13 mouse cellular contexts compared by ENCODE assay signal in the genomic region with DNA sequence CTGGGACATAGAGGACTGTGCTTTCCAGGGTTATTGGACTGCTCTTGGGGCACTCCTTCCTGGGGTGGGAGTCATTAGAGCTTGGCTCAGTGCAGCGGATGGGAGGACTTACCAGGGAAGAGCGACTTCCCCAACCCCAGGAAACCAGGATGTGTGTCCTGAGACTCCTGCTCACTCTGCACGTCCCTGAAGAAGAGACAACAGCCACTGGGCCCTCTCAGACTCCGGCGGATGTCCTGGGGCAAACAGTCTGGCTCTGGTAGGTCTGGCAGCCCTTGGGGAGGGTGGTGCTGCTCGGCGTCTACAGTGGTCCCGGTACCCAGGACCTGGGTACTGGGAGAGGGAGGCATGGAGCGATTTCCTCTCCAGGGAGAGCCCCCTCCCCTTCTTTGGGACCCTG. TPM values are rescaled to one million over a fixed set of nuclear protein-coding genes. Genes with fewer than 3 reads are reported as not detected.
DNase-seq lines count a peak whose midpoint lies in the region; ATAC-seq and TF ChIP-seq lines count a peak whose summit lies in the region.
"Had no signal": no experiment of that assay in that cellular context is flagged by ENCODE, and none has a peak within 500 bp of the region (broad histone marks: within the 10 kb centered on the region; RNA-seq: fewer than 3 reads in every experiment).

Gene Ackr2 (plus strand): TSS at position 111 of the 400 bp plus-strand sequence.

- H3K36me3 ChIP-seq in heart, postnatal 0 days (replicated peaks; ENCODE audit: control insufficient read depth, insufficient read depth, low read length): no peaks in the 10 kb centered on the region
- no peaks in the 10 kb centered on the region for H3K36me3 ChIP-seq in stomach, embryonic 16.5 days (ENCODE audit: control insufficient read depth, insufficient read depth, low read length)
- H3K36me3 ChIP-seq: neural tube, embryonic 15.5 days had no signal

- peaks cover 6% of the 10 kb centered on the region; the same call in 1 of the 2 replicates for H3K4me1 ChIP-seq in heart, postnatal 0 days (ENCODE audit: control insufficient read depth, insufficient read depth)
- peaks cover 12% of the 10 kb centered on the region for H3K4me1 ChIP-seq in lung, adult 2 months (ENCODE audit: control insufficient read depth, insufficient read depth, low read length)
- peaks cover 13% of the 10 kb centered on the region; the same call in 1 of the 2 replicates for H3K4me1 ChIP-seq in stomach, embryonic 16.5 days (ENCODE audit: control insufficient read depth, insufficient read depth, low read length)
- H3K4me1 ChIP-seq: neural tube, embryonic 15.5 days had no signal

- peak; percentile 80 for TF ChIP-seq POLR2A in lung, adult 2 months (IDR thresholded peaks at IDR 0.05; ENCODE audit: borderline replicate concordance, extremely low read depth, low read depth, low read length)

- peak within 1 kb of the TSS; percentile 35 for H3K4me2 ChIP-seq in heart, postnatal 0 days (ENCODE audit: low read depth, low read length)
- H3K4me2 ChIP-seq in stomach, embryonic 16.5 days (ENCODE audit: low read depth, low read length): no peak within 1 kb of the TSS
- H3K4me2 ChIP-seq: hindbrain, embryonic 14.5 days; neural tube, embryonic 15.5 days had no signal

- no peaks in the 10 kb centered on the region for H3K27me3 ChIP-seq in heart, postnatal 0 days (ENCODE audit: control insufficient read depth, insufficient read depth, low read length)
- no peaks in the 10 kb centered on the region for H3K27me3 ChIP-seq in stomach, embryonic 16.5 days (ENCODE audit: control insufficient read depth, insufficient read depth, low read length)
- H3K27me3 ChIP-seq: neural tube, embryonic 15.5 days had no signal

- H3K9me3 ChIP-seq in heart, postnatal 0 days (replicated peaks; ENCODE audit: control insufficient read depth, low read length): no peaks in the 10 kb centered on the region
- H3K9me3 ChIP-seq in stomach, embryonic 16.5 days (replicated peaks; ENCODE audit: control insufficient read depth, low read length): no peaks in the 10 kb centered on the region
- H3K9me3 ChIP-seq: neural tube, embryonic 15.5 days had no signal

- peak within 1 kb of the TSS; percentile 29 for H3K4me3 ChIP-seq in heart, postnatal 0 days (ENCODE audit: low read depth, low read length)
- H3K4me3 ChIP-seq in lung, adult 2 months (replicated peaks; ENCODE audit: extremely low read depth, low read depth, low read length): peak within 1 kb of the TSS; percentile 61
- H3K4me3 ChIP-seq in stomach, embryonic 16.5 days (replicated peaks; ENCODE audit: low read length): no peak within 1 kb of the TSS
- H3K4me3 ChIP-seq: erythroblast, embryonic 14.5 days; neural tube, embryonic 15.5 days had no signal

- no peak for TF ChIP-seq EP300 in heart, postnatal 0 days (IDR thresholded peaks at IDR 0.05; ENCODE audit: low read depth)

- H3K27ac ChIP-seq in heart, postnatal 0 days (ENCODE audit: low read depth): peak within 1 kb of the TSS; percentile 6; the same call in 1 of the 2 replicates
- H3K27ac ChIP-seq in stomach, embryonic 16.5 days (ENCODE audit: low read length): peak within 1 kb of the TSS; percentile 81
- H3K27ac ChIP-seq: hindbrain, embryonic 14.5 days; neural tube, embryonic 15.5 days had no signal

- peak; percentile 32 for ATAC-seq in heart, postnatal 0 days (ENCODE audit: insufficient read depth, low read depth)
- ATAC-seq in stomach, embryonic 16.5 days (ENCODE audit: insufficient read depth, low FRiP score): no peak
- ATAC-seq: Patski had no signal

- WGBS in heart, postnatal 0 days: 73% methylated on average over 9 of the region's 9 CpGs
- WGBS in lung, adult 2 months: 70% methylated on average over 9 of the region's 9 CpGs
- 76% methylated on average over 9 of the region's 9 CpGs for WGBS in stomach, embryonic 16.5 days

- DNase-seq in heart, postnatal 0 days (ENCODE audit: low spot score): no peak
- DNase-seq in heart, adult 8-10 months (ENCODE audit: low spot score): no peak
- DNase-seq in spleen, postnatal 4 days (ENCODE audit: low spot score in 2 of 2): peak; percentile 10 to 58
- no peak for DNase-seq in spleen, adult 18-20 months
- peak; percentile 39 for DNase-seq in lung, adult 2 months
- DNase-seq in gastrocnemius, adult 8-10 months (ENCODE audit: low spot score in 2 of 2): no peak
- DNase-seq: cerebellum, adult 11 months; right cerebral cortex, adult 18-20 months had no signal

- no peak for TF ChIP-seq CTCF in heart, postnatal 0 days (IDR thresholded peaks at IDR 0.05; ENCODE audit: low read depth)
- TF ChIP-seq CTCF in lung, adult 2 months (IDR thresholded peaks at IDR 0.05; ENCODE audit: insufficient read depth, low read length): no peak

- H3K9ac ChIP-seq in heart, postnatal 0 days (replicated peaks; ENCODE audit: low read depth, low read length): no peak within 1 kb of the TSS
- no peak within 1 kb of the TSS for H3K9ac ChIP-seq in stomach, embryonic 16.5 days (ENCODE audit: low read length)
- H3K9ac ChIP-seq: hindbrain, embryonic 14.5 days; neural tube, embryonic 15.5 days had no signal

RNA-seq across cellular contexts. Expression of gene Ackr2, which starts in this region (rescaled TPM):
- 4.1 and 4.6 TPM in 2 replicates for total RNA-seq in heart, postnatal 0 days (2014; rRNA removed; ENCODE audit: low replicate concordance)
- polyA plus RNA-seq in heart, postnatal 0 days (2015; fragmentation: Nextera tagmentation; extraction: Ambion mirVana): 1.6 and 2.1 TPM in 2 replicates
- 1 to 10 TPM in 3 of 4 experiments, under 1 TPM in 1; 0.87 to 2.2 (median 1.3) TPM for total RNA-seq in heart, adult 8-10 months (2022)
- polyA plus RNA-seq in lung, adult 2 months (2012; rRNA removed): 43.2 and 46.8 TPM in 2 replicates
- polyA plus RNA-seq in stomach, embryonic 16.5 days (2015; fragmentation: Nextera tagmentation; extraction: Ambion mirVana): 0.45 and 0.63 TPM in 2 replicates
- 1 to 10 TPM in 1 of 4 experiments, under 1 TPM in 3; 0.61 to 1.2 (median 0.64) TPM for total RNA-seq in gastrocnemius, adult 8-10 months (2022)
- polyA plus RNA-seq: erythroblast, embryonic 14.5 days; Patski had no signal

Comparison
In these comparisons a context has a peak if more than half of its experiments do, and no peak if none do; other contexts are left out.
1. RNA of gene Ackr2 (polyA plus RNA-seq): 43.2 to 46.8 TPM in lung, adult 2 months; 1.6 to 2.1 TPM in heart, postnatal 0 days and 0.45 to 0.63 TPM in stomach, embryonic 16.5 days; every median in the first group is over 10 times any median in the second.
2. DNase-seq: peak in spleen, postnatal 4 days (2 of 2) and lung, adult 2 months (single experiment); none in heart, postnatal 0 days (single experiment), heart, adult 8-10 months (single experiment), spleen, adult 18-20 months (0 of 2) and gastrocnemius, adult 8-10 months (0 of 2).